Mouse (Mus musculus) midbrain, embryonic 15.5 days (tissue): Measurements from ENCODE around the gene Gpr156. TPM values are rescaled to one million over a fixed set of nuclear protein-coding genes. Genes with fewer than 3 reads are reported as not detected.

Source experiments
- ATAC-seq: fragments of 200-750 bp; cut with Nextera tagmentation; replicated peaks from 2 replicates; pipeline ENCODE4 v1.8.0; 2017; ENCODE audit warnings: moderate TSS enrichment
- H3K27ac ChIP-seq: fragments of 300-500 bp; sonication (generic); 2 replicates; pipeline ENCODE4 v1.5.1; 2015; ENCODE audit warnings: mild to moderate bottlenecking, inconsistent platforms
- H3K27me3 ChIP-seq: fragments of 300-500 bp; sonication (generic); replicated peaks from 2 replicates; pipeline ENCODE4 v1.6.1; 2015; ENCODE audit warnings: inconsistent platforms
- H3K36me3 ChIP-seq: fragments of 300-500 bp; sonication (generic); replicated peaks from 2 replicates; pipeline ENCODE4 v1.6.1; 2015; ENCODE audit warnings: inconsistent platforms
- H3K4me1 ChIP-seq: fragments of 300-500 bp; sonication (generic); 2 replicates; pipeline ENCODE4 v1.6.1; 2015; ENCODE audit warnings: inconsistent platforms
- H3K4me2 ChIP-seq: fragments of 300-500 bp; sonication (generic); 2 replicates; pipeline ENCODE4 v1.6.1; 2015; ENCODE audit warnings: inconsistent platforms, mild to moderate bottlenecking, moderate library complexity
- H3K4me3 ChIP-seq: fragments of 300-500 bp; sonication (generic); 2 replicates; pipeline ENCODE4 v1.5.1; 2015; ENCODE audit warnings: mild to moderate bottlenecking, inconsistent platforms
- H3K9ac ChIP-seq: fragments of 300-500 bp; sonication (generic); 2 replicates; pipeline ENCODE4 v1.6.1; 2015; ENCODE audit warnings: mild to moderate bottlenecking, inconsistent platforms
- H3K9me3 ChIP-seq: fragments of 300-500 bp; sonication (generic); 2 replicates; pipeline ENCODE4 v1.6.1; 2016; ENCODE audit warnings: inconsistent platforms
- WGBS: fragments of 180-500 bp; shearing (Covaris S2); methylation state at CpG from one replicate; pipeline ENCODE4 v1.1.7; 2015; ENCODE audit warnings: mixed read lengths; 5-methylcytosine and 5-hydroxymethylcytosine counted together
- polyA plus RNA-seq: library from polyadenylated mRNA; unstranded; fragments of >200 nt; fragmentation: Nextera tagmentation; extraction: Ambion mirVana; gene quantifications from 2 replicates; pipeline ENCODE4 v1.2.1, GENCODE M21; 2015

The Gpr156 gene
- polyA plus RNA-seq, 1 experiment from 2014 or later, result 6.2 TPM

GRCm38 (mm10) chr16:37997771-37998170, 81.5 kb downstream of the Gpr156 start:
- no peaks in the 10 kb centered on the region for H3K27me3 ChIP-seq
- no peak overlapping the region for H3K4me2 ChIP-seq
- H3K27ac ChIP-seq, result no peak overlapping the region
- 80% methylated on average over 4 of the region's 4 CpGs for WGBS
- no peaks in the 10 kb centered on the region for H3K36me3 ChIP-seq
- H3K9ac ChIP-seq, result no peak overlapping the region
- no peaks in the 10 kb centered on the region for H3K9me3 ChIP-seq
- H3K4me3 ChIP-seq, result no peak overlapping the region
- 0 out of 2 replicates have a peak, but pooled peaks cover 9% of the 10 kb centered on the region for H3K4me1 ChIP-seq
- no peak for ATAC-seq

- H3K4me1 ChIP-seq, result 0 out of 2 replicates have a peak, but pooled peaks cover 6% of the 10 kb centered on the region
- H3K27ac ChIP-seq, result peak overlapping the region; percentile 72
- H3K27me3 ChIP-seq, result no peaks in the 10 kb centered on the region
- 55% methylated on average over 1 of the region's 1 CpGs for WGBS
- no peaks in the 10 kb centered on the region for H3K36me3 ChIP-seq
- H3K4me3 ChIP-seq, result no peak overlapping the region
- H3K4me2 ChIP-seq, result no peak overlapping the region
- H3K9me3 ChIP-seq, result no peaks in the 10 kb centered on the region
- H3K9ac ChIP-seq, result no peak overlapping the region
- peak; percentile 38; the same call in 1 of the 2 replicates for ATAC-seq
Observed at GRCm38 (mm10) chr16:37999762-38000161, 83.5 kb downstream of the Gpr156 start.

- no peaks in the 10 kb centered on the region for H3K36me3 ChIP-seq
- ATAC-seq, result peak; percentile 78
- no peak overlapping the region for H3K4me3 ChIP-seq
- no peaks in the 10 kb centered on the region for H3K27me3 ChIP-seq
- H3K4me1 ChIP-seq, result 0 out of 2 replicates have a peak, but pooled peaks cover 4% of the 10 kb centered on the region
- H3K9ac ChIP-seq, result no peak overlapping the region
- peak overlapping the region; percentile 72 for H3K27ac ChIP-seq
- 11% methylated on average over 7 of the region's 7 CpGs for WGBS
- no peaks in the 10 kb centered on the region for H3K9me3 ChIP-seq
- H3K4me2 ChIP-seq, result no peak overlapping the region
Observed at GRCm38 (mm10) chr16:38000178-38000577, 83.9 kb downstream of the Gpr156 start.

GRCm38 (mm10) chr16:38001766-38002165, 85.5 kb downstream of the Gpr156 start:
- no peak overlapping the region for H3K27ac ChIP-seq
- H3K4me3 ChIP-seq, result no peak overlapping the region
- ATAC-seq, result 0 out of 2 replicates have a peak, but pooled peaks have one; percentile 3
- H3K9ac ChIP-seq, result no peak overlapping the region
- no peaks in the 10 kb centered on the region for H3K27me3 ChIP-seq
- no peaks in the 10 kb centered on the region for H3K36me3 ChIP-seq
- no peaks in the 10 kb centered on the region for H3K9me3 ChIP-seq
- H3K4me1 ChIP-seq, result 0 out of 2 replicates have a peak, but pooled peaks cover 4% of the 10 kb centered on the region
- WGBS, result 42% methylated on average over 2 of the region's 2 CpGs
- no peak overlapping the region for H3K4me2 ChIP-seq

GRCm38 (mm10) chr16:38002485-38002884, 86.2 kb downstream of the Gpr156 start:
- no peaks in the 10 kb centered on the region for H3K36me3 ChIP-seq
- no peaks in the 10 kb centered on the region for H3K9me3 ChIP-seq
- no peak overlapping the region for H3K9ac ChIP-seq
- H3K4me1 ChIP-seq, result 0 out of 2 replicates have a peak, but pooled peaks cover 4% of the 10 kb centered on the region
- H3K4me2 ChIP-seq, result no peak overlapping the region
- 93% methylated on average over 3 of the region's 3 CpGs for WGBS
- H3K27me3 ChIP-seq, result no peaks in the 10 kb centered on the region
- H3K27ac ChIP-seq, result no peak overlapping the region
- no peak for ATAC-seq
- no peak overlapping the region for H3K4me3 ChIP-seq

- Histone ChIP-seq H3K4me2 (no peak overlapping the region), H3K27me3 (no peaks in the 10 kb centered on the region), H3K9ac (no peak overlapping the region), H3K27ac (no peak overlapping the region), H3K9me3 (no peaks in the 10 kb centered on the region), H3K4me1 (0 out of 2 replicates have a peak, but pooled peaks cover 4% of the 10 kb centered on the region), H3K4me3 (no peak overlapping the region), H3K36me3 (no peaks in the 10 kb centered on the region)
- no peak for ATAC-seq
- WGBS, result 84% methylated on average over 17 of the region's 17 CpGs
Observed at GRCm38 (mm10) chr16:38004486-38005020, 88.3 kb downstream of the Gpr156 start.

GRCm38 (mm10) chr16:38005471-38005870, 89.2 kb downstream of the Gpr156 start:
- Histone ChIP-seq H3K4me3 (no peak overlapping the region), H3K9ac (no peak overlapping the region), H3K4me2 (no peak overlapping the region), H3K9me3 (no peaks in the 10 kb centered on the region), H3K27ac (no peak overlapping the region), H3K36me3 (no peaks in the 10 kb centered on the region), H3K27me3 (no peaks in the 10 kb centered on the region), H3K4me1 (no peaks in the 10 kb centered on the region)
- 91% methylated on average over 10 of the region's 10 CpGs for WGBS
- no peak for ATAC-seq

- no peak overlapping the region for H3K27ac ChIP-seq
- no peak overlapping the region for H3K4me2 ChIP-seq
- no peaks in the 10 kb centered on the region for H3K4me1 ChIP-seq
- H3K36me3 ChIP-seq, result no peaks in the 10 kb centered on the region
- no peaks in the 10 kb centered on the region for H3K9me3 ChIP-seq
- no peak overlapping the region for H3K4me3 ChIP-seq
- H3K27me3 ChIP-seq, result no peaks in the 10 kb centered on the region
- 86% methylated on average over 5 of the region's 5 CpGs for WGBS
- no peak for ATAC-seq
- no peak overlapping the region for H3K9ac ChIP-seq
Observed at GRCm38 (mm10) chr16:38008371-38008770, 92.1 kb downstream of the Gpr156 start.

GRCm38 (mm10) chr16:38009041-38009825, 92.9 kb downstream of the Gpr156 start:
- H3K9ac ChIP-seq, result no peak overlapping the region
- ATAC-seq, result no peak
- 90% methylated on average over 14 of the region's 14 CpGs for WGBS

GRCm38 (mm10) chr16:38011486-38011885, 95.2 kb downstream of the Gpr156 start:
- Histone ChIP-seq H3K4me3 (no peak overlapping the region), H3K9me3 (no peaks in the 10 kb centered on the region), H3K9ac (no peak overlapping the region), H3K27me3 (no peaks in the 10 kb centered on the region), H3K4me2 (no peak overlapping the region), H3K36me3 (no peaks in the 10 kb centered on the region), H3K27ac (no peak overlapping the region), H3K4me1 (no peaks in the 10 kb centered on the region)
- no peak for ATAC-seq
- WGBS, result 94% methylated on average over 13 of the region's 13 CpGs

More at GRCm38 (mm10) chr16:38009041-38009825, 92.9 kb downstream of the Gpr156 start:
- Histone ChIP-seq H3K4me1 (no peaks in the 10 kb centered on the region), H3K4me2 (no peak overlapping the region), H3K36me3 (no peaks in the 10 kb centered on the region), H3K27ac (no peak overlapping the region), H3K4me3 (no peak overlapping the region), H3K9me3 (no peaks in the 10 kb centered on the region), H3K27me3 (no peaks in the 10 kb centered on the region)

GRCm38 (mm10) chr16:38012382-38012781, 96.1 kb downstream of the Gpr156 start:
- ATAC-seq, result no peak
- no peaks in the 10 kb centered on the region for H3K27me3 ChIP-seq
- no peak overlapping the region for H3K9ac ChIP-seq
- no peak overlapping the region for H3K4me2 ChIP-seq
- H3K4me1 ChIP-seq, result no peaks in the 10 kb centered on the region
- H3K36me3 ChIP-seq, result no peaks in the 10 kb centered on the region
- H3K4me3 ChIP-seq, result no peak overlapping the region
- 70% methylated on average over 5 of the region's 5 CpGs for WGBS
- H3K9me3 ChIP-seq, result no peaks in the 10 kb centered on the region
- no peak overlapping the region for H3K27ac ChIP-seq

GRCm38 (mm10) chr16:38012891-38013290, 96.6 kb downstream of the Gpr156 start:
- Histone ChIP-seq H3K4me3 (no peak overlapping the region), H3K27ac (no peak overlapping the region), H3K4me1 (no peaks in the 10 kb centered on the region), H3K27me3 (no peaks in the 10 kb centered on the region), H3K4me2 (no peak overlapping the region), H3K9ac (no peak overlapping the region), H3K36me3 (no peaks in the 10 kb centered on the region), H3K9me3 (no peaks in the 10 kb centered on the region)
- WGBS, result 73% methylated on average over 4 of the region's 4 CpGs
- ATAC-seq, result no peak
